Mouse (Mus musculus) forebrain, embryonic 10.5 days (tissue): Measurements from ENCODE around the gene Hltf. TPM values are rescaled to one million over a fixed set of nuclear protein-coding genes. Genes with fewer than 3 reads are reported as not detected.
"Not testable (repeated sequence)": the region's sequence is repeated elsewhere in the genome, so short reads cannot be mapped to it uniquely, and the experiment has no call there.

ENCODE experiments used
- DNase-seq: peaks from one replicate; pipeline ENCODE4 v3.0.0-alpha.2; 2017; ENCODE audit warnings: low spot score; ENCODE audit errors: extremely low spot score
- H3K27ac ChIP-seq: fragments of 300-500 bp; sonication (generic); 2 replicates; pipeline ENCODE4 v1.5.1; 2016; ENCODE audit warnings: mild to moderate bottlenecking
- H3K27me3 ChIP-seq: fragments of 300-500 bp; sonication (generic); 2 replicates; pipeline ENCODE4 v1.6.1; 2016; ENCODE audit warnings: mild to moderate bottlenecking; ENCODE audit not compliant: poor library complexity, severe bottlenecking
- H3K36me3 ChIP-seq: fragments of 300-500 bp; sonication (generic); replicated peaks from 2 replicates; pipeline ENCODE4 v1.6.1; 2016; ENCODE audit warnings: mild to moderate bottlenecking, moderate library complexity
- H3K4me1 ChIP-seq: fragments of 300-500 bp; sonication (generic); 2 replicates; pipeline ENCODE4 v1.6.1; 2016
- H3K4me3 ChIP-seq: fragments of 300-500 bp; sonication (generic); 2 replicates; pipeline ENCODE4 v1.5.1; 2016; ENCODE audit warnings: mild to moderate bottlenecking, moderate library complexity
- H3K9me3 ChIP-seq: fragments of 300-500 bp; sonication (generic); 2 replicates; pipeline ENCODE4 v1.6.1; 2016; ENCODE audit warnings: mild to moderate bottlenecking, moderate library complexity
- WGBS: fragments of 180-500 bp; shearing (Covaris S2); methylation state at CpG from one replicate; pipeline ENCODE4 v1.1.7; 2016; 5-methylcytosine and 5-hydroxymethylcytosine counted together
- polyA plus RNA-seq: library from polyadenylated mRNA; unstranded; fragments of >200 nt; fragmentation: Nextera tagmentation; extraction: Ambion mirVana; gene quantifications from 2 replicates; pipeline ENCODE4 v1.2.1, GENCODE M21; 2016

Hltf gene
- polyA plus RNA-seq, 1 experiment from 2014 or later: 19.7 TPM

DNA sequence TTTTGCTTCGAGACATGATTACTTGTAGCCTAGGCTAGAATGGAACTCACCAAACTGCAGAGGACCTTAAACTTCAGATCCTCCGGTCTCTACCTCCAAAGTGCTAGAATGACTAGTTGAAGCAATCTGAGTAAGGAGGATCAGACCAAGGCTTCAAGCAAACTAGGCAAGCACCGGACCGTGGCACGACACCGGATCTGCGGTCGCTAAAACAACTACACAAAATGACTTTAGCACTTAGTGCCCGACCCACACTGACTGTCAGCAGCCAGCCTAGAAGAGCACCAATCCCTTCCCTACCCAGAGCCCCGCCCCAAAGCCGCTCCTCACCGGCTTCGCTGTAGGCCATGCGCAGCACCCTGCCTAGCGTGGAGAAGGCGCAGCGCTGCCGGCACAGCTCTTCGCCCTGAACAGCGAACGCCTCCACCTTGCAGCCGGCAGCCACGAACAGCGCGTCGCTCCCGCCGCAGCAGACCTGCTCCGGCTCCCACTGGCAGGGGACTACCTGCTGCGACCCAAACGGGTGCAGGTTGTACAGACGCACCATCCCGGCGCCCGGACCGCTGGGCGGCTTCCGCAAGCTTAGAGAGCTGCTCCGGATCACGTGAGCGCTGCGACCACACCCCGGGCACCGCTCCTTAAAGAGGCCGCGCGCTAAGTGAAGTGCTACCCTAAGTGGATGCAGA, 22.7 kb upstream of the Hltf start, which contains the start of gene Hps3:
Gene Hps3, minus strand, starts transcription at position 597 of the 686 bp plus-strand sequence.
- peaks cover 17% of the 10 kb centered on the region for H3K4me1 ChIP-seq
- no peaks in the 10 kb centered on the region for H3K36me3 ChIP-seq
- WGBS: under 1% methylated on average over 47 of the region's 47 CpGs
- H3K27me3 ChIP-seq: no peaks in the 10 kb centered on the region
- H3K9me3 ChIP-seq: no peaks in the 10 kb centered on the region
- peak within 1 kb of the TSS; percentile 76 for H3K4me3 ChIP-seq
- peak within 1 kb of the TSS; percentile 87 for H3K27ac ChIP-seq
- DNase-seq: peak; percentile 85

DNA sequence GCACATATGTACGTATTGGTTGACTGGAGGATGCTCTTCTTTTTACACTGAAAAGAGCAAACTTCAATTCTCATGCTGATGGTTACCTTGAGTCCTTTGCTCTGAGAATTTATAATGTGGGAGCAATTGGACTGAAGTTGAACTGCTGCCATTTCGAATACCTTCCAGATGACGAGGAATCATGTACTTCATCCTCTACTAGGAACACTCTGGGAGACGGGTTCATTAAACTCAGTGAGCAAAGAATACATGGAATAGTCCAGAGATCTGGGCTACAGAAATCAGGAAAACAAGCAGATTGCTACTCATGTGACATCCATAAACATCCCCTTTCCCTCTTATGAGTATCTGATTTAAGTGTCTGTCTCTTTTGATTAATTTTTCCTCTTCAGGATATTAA, 21.5 kb upstream of the Hltf start:
- Histone ChIP-seq H3K4me1 (peaks cover 17% of the 10 kb centered on the region), H3K27ac (no peak overlapping the region), H3K4me3 (no peak overlapping the region), H3K36me3 (no peaks in the 10 kb centered on the region), H3K27me3 (no peaks in the 10 kb centered on the region), H3K9me3 (no peaks in the 10 kb centered on the region)
- 80% methylated on average over 4 of the region's 4 CpGs for whole genome bisulfite sequencing
- no peak for DNase-seq

DNA sequence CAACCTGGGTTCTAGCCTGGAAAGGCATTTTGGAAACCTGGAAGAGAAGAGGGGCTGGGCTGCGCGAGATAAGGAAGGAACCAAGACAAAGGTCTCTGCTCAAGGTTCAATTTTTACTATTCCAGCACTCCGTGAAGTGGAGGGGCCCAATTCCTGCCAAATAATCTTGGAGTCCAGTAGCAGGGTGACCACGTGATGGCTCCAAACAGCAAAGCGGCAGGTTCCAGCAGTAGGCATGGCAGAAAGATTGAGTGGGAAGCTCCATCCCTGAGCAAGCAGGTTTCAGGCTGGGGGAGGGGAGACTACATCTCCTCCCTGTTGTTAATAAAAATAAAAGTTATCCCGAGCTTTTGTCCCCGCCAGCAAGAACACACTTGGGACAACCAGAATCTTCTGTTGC, 16.1 kb upstream of the Hltf start:
- not testable (repeated sequence) for H3K27me3 ChIP-seq

DNA sequence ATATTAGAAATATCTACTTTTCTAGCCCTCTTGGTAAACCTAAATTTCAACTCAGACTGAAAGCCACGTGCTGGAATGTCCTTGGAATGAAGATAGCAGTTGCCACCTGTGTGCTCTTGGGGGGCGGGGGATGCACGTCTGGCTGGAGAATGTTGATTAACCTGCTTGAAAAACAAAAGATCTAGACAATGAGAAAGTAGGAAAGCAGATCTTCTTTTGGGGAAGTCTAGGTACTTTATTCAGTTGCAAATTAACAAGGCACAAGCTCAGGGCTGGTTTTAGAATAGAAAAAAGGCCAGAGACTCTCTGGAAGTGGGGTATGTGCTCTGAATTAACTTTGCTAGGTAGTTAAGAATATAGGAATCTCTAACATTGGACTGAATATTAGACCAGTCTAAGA, 12.9 kb upstream of the Hltf start:
- H3K9me3 ChIP-seq, H3K27me3 ChIP-seq, DNase-seq, H3K4me3 ChIP-seq, H3K4me1 ChIP-seq, H3K27ac ChIP-seq, H3K36me3 ChIP-seq: not testable (repeated sequence)
- 61% methylated on average over 3 of the region's 3 CpGs for WGBS

More for the DNA sequence above, 16.1 kb upstream of the Hltf start:
- H3K9me3 ChIP-seq, DNase-seq, H3K4me3 ChIP-seq, H3K36me3 ChIP-seq, H3K27ac ChIP-seq, H3K4me1 ChIP-seq: not testable (repeated sequence)
- WGBS: 88% methylated on average over 7 of the region's 7 CpGs

DNA sequence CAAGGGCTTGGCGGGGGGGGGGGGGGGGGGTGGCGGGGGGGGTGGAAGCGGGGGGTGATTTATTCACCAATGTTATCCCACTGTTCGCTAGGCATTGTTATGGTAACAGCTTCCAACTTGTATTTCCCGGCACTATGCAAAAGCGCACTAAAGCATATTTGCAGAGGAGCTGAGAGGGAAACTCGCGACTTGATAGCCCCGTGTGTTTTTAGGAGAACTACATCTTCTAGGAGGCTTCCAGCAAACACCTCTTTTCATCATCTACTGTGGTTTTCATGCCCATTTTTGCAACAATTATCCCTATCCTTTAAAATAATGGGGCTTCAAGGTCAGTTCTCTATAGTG, 558 bp downstream of the Hltf start:
- Histone ChIP-seq H3K36me3 (peaks cover 16% of the 10 kb centered on the region), H3K27ac (peak overlapping the region; percentile 86), H3K4me1 (peaks cover 14% of the 10 kb centered on the region), H3K4me3 (peak overlapping the region; percentile 82), H3K27me3 (no peaks in the 10 kb centered on the region), H3K9me3 (no peaks in the 10 kb centered on the region)
- WGBS: 0% methylated on average over 9 of the region's 9 CpGs
- DNase-seq: no peak

DNA sequence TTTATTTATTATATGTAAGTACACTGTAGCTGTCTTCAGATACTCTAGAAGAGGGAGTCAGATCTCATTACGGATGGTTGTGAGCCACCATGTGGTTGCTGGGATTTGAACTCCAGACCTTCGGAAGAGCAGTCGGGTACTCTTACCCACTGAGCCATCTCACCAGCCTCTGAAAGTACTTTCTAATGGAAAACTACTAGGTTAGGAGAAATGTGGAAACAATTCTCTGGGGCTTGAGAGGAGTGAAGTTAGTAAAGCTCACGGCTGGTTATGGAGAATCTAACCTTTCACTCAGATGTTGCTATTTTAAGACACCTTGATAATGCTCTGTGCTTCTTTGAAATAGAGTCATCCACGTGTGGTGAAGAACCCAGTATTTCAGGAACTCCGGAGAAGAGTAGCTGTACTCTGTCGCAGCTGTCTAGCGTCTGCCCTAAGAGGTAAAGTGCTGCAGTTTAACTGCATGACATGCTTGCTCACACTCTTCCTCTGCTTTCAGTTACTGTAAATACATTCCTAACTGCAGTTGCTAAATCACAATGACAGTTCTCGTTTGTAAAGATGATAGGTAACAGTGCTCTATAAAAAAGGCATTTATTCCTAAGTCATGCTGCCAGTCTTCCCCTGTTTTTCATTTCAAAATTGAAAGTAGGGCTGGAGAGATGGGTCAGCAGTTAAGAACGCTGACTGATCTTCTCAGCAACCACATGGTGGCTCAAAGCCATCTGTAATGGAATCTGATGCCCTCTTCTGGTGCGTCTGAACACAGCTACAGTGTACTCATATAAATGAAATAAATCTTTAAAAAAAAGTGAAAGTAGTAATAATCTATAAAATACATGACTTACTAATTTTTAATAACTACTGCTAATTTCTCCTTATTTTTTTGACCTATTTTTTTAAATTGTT, 18.8 kb downstream of the Hltf start:
- no peak for DNase-seq
- H3K27ac ChIP-seq: no peak overlapping the region
- H3K4me3 ChIP-seq: no peak overlapping the region
- H3K36me3 ChIP-seq: peaks cover 54% of the 10 kb centered on the region
- no peaks in the 10 kb centered on the region for H3K4me1 ChIP-seq
- WGBS: 88% methylated on average over 11 of the region's 11 CpGs
- H3K27me3 ChIP-seq: no peaks in the 10 kb centered on the region
- H3K9me3 ChIP-seq: no peaks in the 10 kb centered on the region

DNA sequence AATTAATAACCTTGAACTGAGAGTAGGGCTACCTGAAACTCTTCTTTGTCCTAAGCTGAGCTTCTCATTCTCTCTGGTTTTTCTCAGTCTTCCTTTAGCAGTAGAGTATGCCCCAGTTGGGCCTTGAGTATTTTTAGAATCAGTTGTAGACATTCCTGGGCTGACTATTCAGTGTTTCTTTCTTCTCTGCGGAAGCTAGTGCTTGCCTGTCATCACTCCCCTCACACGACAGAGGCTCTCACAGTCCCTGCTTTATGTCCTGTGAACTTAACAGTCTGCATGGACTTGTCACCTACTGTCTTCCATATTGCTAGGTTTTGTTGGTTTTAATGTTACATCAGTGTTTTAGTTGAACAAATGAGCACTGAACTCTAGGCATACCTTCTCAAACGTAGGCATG, 24.6 kb downstream of the Hltf start:
- Histone ChIP-seq H3K9me3 (no peaks in the 10 kb centered on the region), H3K4me1 (no peaks in the 10 kb centered on the region), H3K27me3 (no peaks in the 10 kb centered on the region), H3K4me3 (no peak overlapping the region), H3K27ac (no peak overlapping the region), H3K36me3 (peaks cover 47% of the 10 kb centered on the region)
- WGBS: 88% methylated on average over 3 of the region's 3 CpGs
- DNase-seq: no peak

DNA sequence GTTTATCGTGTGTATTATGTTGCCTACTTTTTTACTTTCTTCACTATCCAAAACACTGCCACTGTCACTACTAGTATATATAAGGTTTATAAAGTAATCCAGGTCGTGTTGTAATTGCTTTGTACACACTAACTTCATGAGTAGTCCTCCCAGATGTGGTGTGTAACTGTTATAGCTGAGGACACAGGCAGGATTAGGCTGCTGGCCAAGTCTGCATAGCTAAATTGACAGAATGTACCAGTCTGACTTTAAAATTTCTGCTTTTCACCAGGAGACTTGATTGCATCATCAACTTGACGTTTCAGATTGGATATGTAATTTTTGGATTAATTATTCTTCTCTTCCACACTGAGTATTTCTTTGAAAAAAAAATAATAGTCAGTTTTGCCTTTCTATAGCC, 46.2 kb downstream of the Hltf start:
- WGBS: 90% methylated on average over 3 of the region's 3 CpGs
- Histone ChIP-seq H3K4me1 (no peaks in the 10 kb centered on the region), H3K27me3 (no peaks in the 10 kb centered on the region), H3K9me3 (no peaks in the 10 kb centered on the region), H3K4me3 (no peak overlapping the region), H3K36me3 (peaks cover 19% of the 10 kb centered on the region), H3K27ac (no peak overlapping the region)
- DNase-seq: no peak

DNA sequence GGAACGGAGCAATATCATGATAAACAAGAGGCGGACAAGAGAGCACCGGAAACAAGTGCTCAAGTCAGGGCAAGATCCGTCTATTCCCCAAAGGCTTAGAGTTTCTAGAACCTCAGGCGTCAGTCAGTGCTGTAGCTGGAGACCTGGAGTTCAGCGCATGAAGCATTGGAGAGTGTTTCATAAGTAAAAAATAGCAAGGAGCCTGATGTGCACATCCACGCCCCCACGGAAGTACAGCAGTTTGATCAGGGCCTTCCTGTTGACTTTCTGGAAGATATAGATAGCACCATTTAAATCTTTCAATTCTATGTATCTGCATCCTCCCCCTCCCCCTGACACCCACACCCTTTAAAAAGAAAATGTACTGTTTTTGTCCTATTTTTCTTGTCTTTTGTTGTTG, 46.7 kb downstream of the Hltf start:
- Histone ChIP-seq H3K9me3 (no peaks in the 10 kb centered on the region), H3K36me3 (peaks cover 21% of the 10 kb centered on the region), H3K27me3 (no peaks in the 10 kb centered on the region), H3K27ac (no peak overlapping the region), H3K4me1 (no peaks in the 10 kb centered on the region), H3K4me3 (no peak overlapping the region)
- no peak for DNase-seq
- WGBS: 91% methylated on average over 8 of the region's 8 CpGs

DNA sequence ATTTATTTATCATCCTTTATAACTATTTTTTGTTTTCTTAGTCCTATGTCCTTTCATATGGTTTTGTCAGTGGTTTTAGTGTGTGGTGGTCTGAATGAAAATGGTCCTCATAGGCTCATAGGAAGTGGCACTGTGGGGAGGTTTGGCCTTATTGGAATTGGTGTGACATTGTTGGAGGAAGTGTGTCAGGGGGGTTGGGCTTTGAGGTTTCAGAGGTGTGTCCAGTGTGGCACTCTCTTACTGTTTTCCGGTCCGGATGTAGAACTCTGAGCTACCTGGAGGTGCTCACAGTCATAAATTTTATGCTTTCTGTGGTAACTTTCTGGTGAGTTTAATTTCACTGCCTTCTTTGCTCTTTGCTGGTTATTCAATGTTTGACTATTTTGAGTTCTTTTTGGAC, 47.2 kb downstream of the Hltf start:
- Histone ChIP-seq H3K4me3 (no peak overlapping the region), H3K4me1 (no peaks in the 10 kb centered on the region), H3K9me3 (no peaks in the 10 kb centered on the region), H3K27me3 (no peaks in the 10 kb centered on the region), H3K27ac (no peak overlapping the region), H3K36me3 (peaks cover 25% of the 10 kb centered on the region)
- WGBS: 98% methylated on average over 2 of the region's 2 CpGs
- no peak for DNase-seq

DNA sequence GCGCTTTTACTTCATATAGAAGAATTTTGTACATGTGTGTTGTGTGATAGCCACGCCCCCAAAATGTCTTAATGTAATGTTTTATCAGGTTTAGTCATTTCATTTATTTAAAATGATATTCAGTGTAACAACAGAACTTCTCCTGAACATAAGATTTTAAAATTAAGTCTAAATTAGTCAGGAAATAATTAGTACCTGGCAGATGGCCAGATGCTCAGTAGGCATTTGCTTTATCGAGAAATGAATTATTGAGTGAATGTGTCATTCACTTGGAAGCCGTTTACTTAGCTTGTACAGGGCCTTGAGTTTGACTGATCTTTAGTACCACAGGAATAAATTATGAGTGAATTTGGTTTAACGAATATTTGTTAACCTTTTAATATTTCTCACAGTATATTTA, 51.3 kb downstream of the Hltf start:
- no peaks in the 10 kb centered on the region for H3K4me1 ChIP-seq
- no peaks in the 10 kb centered on the region for H3K27me3 ChIP-seq
- no peak overlapping the region for H3K4me3 ChIP-seq
- no peak overlapping the region for H3K27ac ChIP-seq
- 98% methylated on average over 5 of the region's 5 CpGs for WGBS
- peaks cover 38% of the 10 kb centered on the region for H3K36me3 ChIP-seq
- DNase-seq: no peak
- H3K9me3 ChIP-seq: no peaks in the 10 kb centered on the region

DNA sequence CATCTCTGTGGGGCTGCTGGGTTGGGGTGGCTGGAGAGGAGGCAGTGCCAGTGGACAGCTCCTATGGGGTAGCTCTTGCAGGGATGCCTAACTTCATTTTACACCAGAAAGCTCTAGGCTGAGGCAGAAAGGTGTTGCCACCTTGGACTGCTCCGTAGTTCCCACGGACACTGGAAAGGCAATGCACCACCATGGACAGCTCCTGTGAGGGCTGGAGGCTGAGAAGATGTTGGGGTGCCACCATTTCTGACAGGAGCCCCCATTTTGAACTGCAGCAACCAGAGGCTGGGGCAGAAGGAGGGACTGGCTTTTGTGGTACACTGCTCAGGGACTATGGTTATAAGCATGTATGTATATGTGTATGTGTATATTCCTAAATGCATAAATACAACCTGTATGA, 54.3 kb downstream of the Hltf start:
- Histone ChIP-seq H3K36me3 (peaks cover 45% of the 10 kb centered on the region), H3K9me3 (no peaks in the 10 kb centered on the region), H3K27ac (no peak overlapping the region), H3K4me3 (no peak overlapping the region), H3K27me3 (no peaks in the 10 kb centered on the region), H3K4me1 (no peaks in the 10 kb centered on the region)
- 97% methylated on average over 2 of the region's 2 CpGs for WGBS
- DNase-seq: no peak

DNA sequence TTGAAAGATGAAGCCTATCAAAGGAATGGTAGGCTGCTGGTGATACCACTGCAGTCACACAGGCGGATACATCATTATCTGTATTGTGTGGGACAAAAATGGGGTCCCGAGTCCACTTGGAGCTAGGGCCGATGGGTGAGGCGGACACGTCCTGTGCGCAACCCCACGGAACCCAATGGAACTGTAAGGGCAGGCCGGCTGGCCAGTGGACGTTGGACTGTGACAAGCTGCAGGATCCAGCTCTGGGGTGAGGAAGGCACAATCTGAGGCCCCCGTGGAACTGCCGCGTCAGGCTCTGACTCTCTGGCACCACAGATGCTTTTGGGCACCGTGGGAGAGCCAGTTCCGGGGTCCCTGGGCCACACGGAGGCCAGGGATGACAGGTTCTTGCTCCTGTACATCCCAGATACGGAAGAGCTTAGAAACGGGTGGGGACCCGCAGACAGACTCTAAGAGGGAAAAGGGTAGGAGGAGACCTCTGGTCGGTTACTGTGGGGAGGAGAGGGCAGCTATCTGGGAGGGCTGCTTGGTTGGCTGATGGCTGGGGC, 61.5 kb downstream of the Hltf start:
- H3K27ac ChIP-seq: no peak overlapping the region
- no peaks in the 10 kb centered on the region for H3K9me3 ChIP-seq
- no peak for DNase-seq
- H3K36me3 ChIP-seq: peaks cover 25% of the 10 kb centered on the region
- H3K27me3 ChIP-seq: no peaks in the 10 kb centered on the region
- 0 out of 2 replicates have a peak, but pooled peaks cover 3% of the 10 kb centered on the region for H3K4me1 ChIP-seq
- 90% methylated on average over 19 of the region's 19 CpGs for WGBS
- no peak overlapping the region for H3K4me3 ChIP-seq
